Mouse (Mus musculus): ENCODE results near the gene Tbc1d4. TPM values are rescaled to one million over a fixed set of nuclear protein-coding genes. Genes with fewer than 3 reads are reported as not detected.

Gene Tbc1d4
- total and polyA plus RNA-seq, 3 experiments, result not detected

GRCm38 (mm10) chr14:101561251-101561701, 47.7 kb downstream of the Tbc1d4 start:
- Histone ChIP-seq H3K4me3 (ENCODE audit: control insufficient read depth in 1 of 2, insufficient read depth in 1 of 2, low read depth in 2 of 2, low read length in 2 of 2) (no peak overlapping the region), H3K79me2 (ENCODE audit: control insufficient read depth, insufficient read depth, low read length, poor library complexity) (no peaks in the 10 kb centered on the region), H3K36me3 (ENCODE audit: control insufficient read depth in 1 of 2, insufficient read depth in 2 of 2, low read length in 2 of 2) (no peaks in the 10 kb centered on the region), H3K27me3 (ENCODE audit: control insufficient read depth in 1 of 2, insufficient read depth in 2 of 2, low read length in 2 of 2) (no peaks in the 10 kb centered on the region), H3K27ac (ENCODE audit: control insufficient read depth, low read depth, low read length) (no peak overlapping the region), H3K4me1 (ENCODE audit: control insufficient read depth in 1 of 2, insufficient read depth in 2 of 2, low read length in 2 of 2) (no peaks in the 10 kb centered on the region), H3K9me3 (replicated peaks; ENCODE audit: insufficient read depth, low read length) (no peaks in the 10 kb centered on the region), H3K9ac (ENCODE audit: control insufficient read depth, low read depth, low read length, poor library complexity, severe bottlenecking) (no peak overlapping the region)
- TF ChIP-seq CTCF (IDR thresholded peaks at IDR 0.05 in 2 of 3, conservative IDR thresholded peaks at IDR 0.05 in 1 of 3; ENCODE audit: control insufficient read depth in 1 of 3, insufficient read depth in 1 of 3, low read depth in 2 of 3, low read length in 3 of 3, poor library complexity in 1 of 3, severe bottlenecking in 1 of 3), result no peak
- no peak for TF ChIP-seq RAD21 (IDR thresholded peaks at IDR 0.05; ENCODE audit: low read depth, low read length)
- no peak for TF ChIP-seq ETS1 (IDR thresholded peaks at IDR 0.05; ENCODE audit: low read depth, low read length)
- no peak for TF ChIP-seq SMC3 (IDR thresholded peaks at IDR 0.05; ENCODE audit: low read depth, low read length)
- no peak for TF ChIP-seq MYC (IDR thresholded peaks at IDR 0.05; ENCODE audit: low read depth, low read length)
- TF ChIP-seq MAZ (IDR thresholded peaks at IDR 0.05; ENCODE audit: low read depth, low read length), result no peak
- TF ChIP-seq USF1 (IDR thresholded peaks at IDR 0.05; ENCODE audit: low read depth, low read length), result no peak
- TF ChIP-seq ZKSCAN1 (IDR thresholded peaks at IDR 0.05; ENCODE audit: low read depth, low read length), result no peak
- TF ChIP-seq POLR2AphosphoS5 (IDR thresholded peaks at IDR 0.05; ENCODE audit: borderline replicate concordance, low read depth, low read length), result no peak
- no peak for TF ChIP-seq TCF12 (IDR thresholded peaks at IDR 0.05; ENCODE audit: low read depth, low read length)
- no peak for TF ChIP-seq CHD2 (IDR thresholded peaks at IDR 0.05; ENCODE audit: low read length)
- DNase-seq (ENCODE audit: low read depth, low spot score), result no peak

GRCm38 (mm10) chr14:101559446-101559845, 49.5 kb downstream of the Tbc1d4 start:
- no peak for DNase-seq (ENCODE audit: low read depth, low spot score)
- H3K9ac ChIP-seq (ENCODE audit: control insufficient read depth, low read depth, low read length, poor library complexity, severe bottlenecking), result no peak overlapping the region
- H3K27ac ChIP-seq (ENCODE audit: control insufficient read depth, low read depth, low read length), result no peak overlapping the region
- TF ChIP-seq MYC (IDR thresholded peaks at IDR 0.05; ENCODE audit: low read depth, low read length), result no peak
- TF ChIP-seq EP300 (IDR thresholded peaks at IDR 0.05; ENCODE audit: low read depth in 1 of 2, low read length in 2 of 2), result no peak
- no peak for TF ChIP-seq MYB (IDR thresholded peaks at IDR 0.05; ENCODE audit: low read depth, low read length)
- no peak for TF ChIP-seq CHD1 (IDR thresholded peaks at IDR 0.05; ENCODE audit: low read depth, low read length)
- TF ChIP-seq GATA1 (IDR thresholded peaks at IDR 0.05; ENCODE audit: low read depth, low read length), result no peak
- no peak for TF ChIP-seq UBTF (IDR thresholded peaks at IDR 0.05; ENCODE audit: borderline replicate concordance, insufficient read depth, low read depth, low read length)
- TF ChIP-seq POLR2AphosphoS5 (IDR thresholded peaks at IDR 0.05; ENCODE audit: borderline replicate concordance, low read depth, low read length), result no peak
- no peak for TF ChIP-seq ZMIZ1 (IDR thresholded peaks at IDR 0.05; ENCODE audit: low read depth, low read length)
- TF ChIP-seq NRF1 (IDR thresholded peaks at IDR 0.05; ENCODE audit: insufficient read depth, low read depth, low read length, poor library complexity, severe bottlenecking), result no peak
- TF ChIP-seq SIN3A (IDR thresholded peaks at IDR 0.05; ENCODE audit: low read length), result no peak
- no peak for TF ChIP-seq RAD21 (IDR thresholded peaks at IDR 0.05; ENCODE audit: low read depth, low read length)
- TF ChIP-seq MAFK (IDR thresholded peaks at IDR 0.05; ENCODE audit: borderline replicate concordance, low read depth, low read length), result no peak
- TF ChIP-seq JUND (IDR thresholded peaks at IDR 0.05; ENCODE audit: low read depth, low read length), result no peak
- TF ChIP-seq CTCF (IDR thresholded peaks at IDR 0.05 in 2 of 3, conservative IDR thresholded peaks at IDR 0.05 in 1 of 3; ENCODE audit: control insufficient read depth in 1 of 3, insufficient read depth in 1 of 3, low read depth in 2 of 3, low read length in 3 of 3, poor library complexity in 1 of 3, severe bottlenecking in 1 of 3), result no peak
- TF ChIP-seq ZNF384 (IDR thresholded peaks at IDR 0.05; ENCODE audit: low read depth, low read length), result no peak
- no peak for TF ChIP-seq NELFE (IDR thresholded peaks at IDR 0.05; ENCODE audit: low read depth, low read length)
- TF ChIP-seq ELF1 (IDR thresholded peaks at IDR 0.05; ENCODE audit: low read depth, low read length), result no peak
- no peak for TF ChIP-seq HCFC1 (IDR thresholded peaks at IDR 0.05; ENCODE audit: low read depth, low read length)
- H3K9me3 ChIP-seq (replicated peaks; ENCODE audit: insufficient read depth, low read length), result no peaks in the 10 kb centered on the region
- H3K4me3 ChIP-seq (ENCODE audit: control insufficient read depth in 1 of 2, insufficient read depth in 1 of 2, low read depth in 2 of 2, low read length in 2 of 2), result no peak overlapping the region
- H3K36me3 ChIP-seq (ENCODE audit: control insufficient read depth in 1 of 2, insufficient read depth in 2 of 2, low read length in 2 of 2), result no peaks in the 10 kb centered on the region
- H3K4me1 ChIP-seq (ENCODE audit: control insufficient read depth in 1 of 2, insufficient read depth in 2 of 2, low read length in 2 of 2), result no peaks in the 10 kb centered on the region
- H3K27me3 ChIP-seq (ENCODE audit: control insufficient read depth in 1 of 2, insufficient read depth in 2 of 2, low read length in 2 of 2), result no peaks in the 10 kb centered on the region
- no peaks in the 10 kb centered on the region for H3K79me2 ChIP-seq (ENCODE audit: control insufficient read depth, insufficient read depth, low read length, poor library complexity)

All from MEL (cell line).